Mouse (Mus musculus) urinary bladder, postnatal 14 days (tissue): ENCODE data around the gene 1110008L16Rik.
"Not testable (repeated sequence)": the region's sequence is repeated elsewhere in the genome, so short reads cannot be mapped to it uniquely, and the experiment has no call there.

Experiments
- DNase-seq: peaks from one replicate; pipeline ENCODE4 v3.0.0; 2021; ENCODE audit warnings: low spot score

Gene 1110008L16Rik

GRCm38 (mm10) chr12:55343045-55343444 lies 43.7 kb downstream of the 1110008L16Rik start:
- not testable (repeated sequence) for DNase-seq

GRCm38 (mm10) chr12:55343998-55344397 lies 44.6 kb downstream of the 1110008L16Rik start:
- no peak for DNase-seq

- no peak for DNase-seq
Observed at GRCm38 (mm10) chr12:55344583-55344982, 45.2 kb downstream of the 1110008L16Rik start.

GRCm38 (mm10) chr12:55353423-55353822 lies 54.0 kb downstream of the 1110008L16Rik start:
- DNase-seq, result peak; percentile 53

- peak; percentile 8 for DNase-seq
Observed at GRCm38 (mm10) chr12:55354904-55355303, 55.5 kb downstream of the 1110008L16Rik start.

- DNase-seq, result no peak
Observed at GRCm38 (mm10) chr12:55357303-55357702, 57.9 kb downstream of the 1110008L16Rik start.

GRCm38 (mm10) chr12:55360929-55361328 lies 61.6 kb downstream of the 1110008L16Rik start:
- no peak for DNase-seq

- DNase-seq, result no peak
Observed at GRCm38 (mm10) chr12:55365083-55365482, 65.7 kb downstream of the 1110008L16Rik start.

GRCm38 (mm10) chr12:55372424-55373055 lies 73.2 kb downstream of the 1110008L16Rik start:
- DNase-seq, result no peak

GRCm38 (mm10) chr12:55376956-55377609 lies 77.7 kb downstream of the 1110008L16Rik start:
- DNase-seq, result no peak

- DNase-seq, result no peak
Observed at GRCm38 (mm10) chr12:55377610-55377980, 78.2 kb downstream of the 1110008L16Rik start.

- DNase-seq, result no peak
Observed at GRCm38 (mm10) chr12:55384023-55384749, 84.8 kb downstream of the 1110008L16Rik start, which contains the start of gene Psma6. TSS of gene Psma6 (plus strand) at chr12:55384222.

- no peak for DNase-seq
Observed at GRCm38 (mm10) chr12:55384826-55385225, 85.4 kb downstream of the 1110008L16Rik start.

- DNase-seq, result peak; percentile 36
Observed at GRCm38 (mm10) chr12:55385931-55386330, 86.6 kb downstream of the 1110008L16Rik start.

- no peak for DNase-seq
Observed at GRCm38 (mm10) chr12:55386456-55386855, 87.1 kb downstream of the 1110008L16Rik start.

GRCm38 (mm10) chr12:55387083-55387787 lies 87.9 kb downstream of the 1110008L16Rik start:
- DNase-seq, result no peak

GRCm38 (mm10) chr12:55387788-55388465 lies 88.5 kb downstream of the 1110008L16Rik start:
- peak; percentile 51 for DNase-seq

GRCm38 (mm10) chr12:55388478-55388877 lies 89.1 kb downstream of the 1110008L16Rik start:
- peak; percentile 45 for DNase-seq

- DNase-seq, result no peak
Observed at GRCm38 (mm10) chr12:55389132-55390081, 90.0 kb downstream of the 1110008L16Rik start.

- DNase-seq, result no peak
Observed at GRCm38 (mm10) chr12:55392120-55392519, 92.7 kb downstream of the 1110008L16Rik start.
